Mouse (Mus musculus) embryo, embryonic 9.5 days (tissue): ENCODE results near the gene Vmn2r41.
"Not testable (repeated sequence)": the region's sequence is repeated elsewhere in the genome, so short reads cannot be mapped to it uniquely, and the experiment has no call there.

ENCODE experiments used
- DNase-seq: peaks from one replicate; pipeline ENCODE4 v3.0.0-alpha.2; 2017; ENCODE audit errors: extremely low spot score

Gene Vmn2r41

DNA sequence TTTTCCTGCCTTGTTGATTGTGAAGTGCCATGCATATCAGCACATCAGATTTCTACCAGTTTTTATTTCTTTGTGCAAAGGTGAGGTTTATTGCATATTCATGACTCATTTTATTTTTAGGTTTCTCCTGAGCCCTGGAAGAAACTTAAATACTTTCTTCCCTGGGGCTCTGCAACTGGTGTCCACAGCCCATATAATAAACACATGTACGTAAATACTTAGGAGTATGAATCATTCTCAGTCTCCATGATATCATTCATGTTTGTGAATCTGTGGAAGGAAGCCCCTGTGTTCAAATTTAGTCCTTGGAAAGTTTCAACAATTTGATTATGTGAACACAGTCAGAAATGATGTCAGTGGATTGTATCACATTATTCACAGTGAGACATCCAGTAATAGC lies at the start of gene Vmn2r41:
Gene Vmn2r41 (minus strand): TSS at position 101 of the 400 bp plus-strand sequence.
- not testable (repeated sequence) for DNase-seq

DNA sequence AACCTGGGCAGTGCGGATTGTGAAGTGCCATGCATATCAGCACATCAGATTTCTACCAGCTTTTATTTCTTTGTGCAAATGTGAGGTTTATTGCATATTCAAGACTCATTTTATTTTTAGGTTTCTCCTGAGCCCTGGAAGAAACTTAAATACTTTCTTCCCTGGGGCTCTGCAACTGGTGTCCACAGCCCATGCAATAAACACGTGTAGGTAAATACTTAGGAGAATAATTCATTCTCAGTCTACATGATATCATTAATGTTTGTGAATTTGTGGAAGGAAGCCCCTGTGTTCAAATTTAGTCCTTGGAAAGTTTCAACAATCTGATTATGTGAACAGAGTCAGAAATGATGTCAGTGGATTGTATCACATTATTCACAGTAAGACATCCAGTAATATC lies 38.8 kb upstream of the Vmn2r41 start, which contains the start of gene Vmn2r42:
Gene Vmn2r42 (minus strand): TSS at position 101 of the 400 bp plus-strand sequence.
- DNase-seq = not testable (repeated sequence)

DNA sequence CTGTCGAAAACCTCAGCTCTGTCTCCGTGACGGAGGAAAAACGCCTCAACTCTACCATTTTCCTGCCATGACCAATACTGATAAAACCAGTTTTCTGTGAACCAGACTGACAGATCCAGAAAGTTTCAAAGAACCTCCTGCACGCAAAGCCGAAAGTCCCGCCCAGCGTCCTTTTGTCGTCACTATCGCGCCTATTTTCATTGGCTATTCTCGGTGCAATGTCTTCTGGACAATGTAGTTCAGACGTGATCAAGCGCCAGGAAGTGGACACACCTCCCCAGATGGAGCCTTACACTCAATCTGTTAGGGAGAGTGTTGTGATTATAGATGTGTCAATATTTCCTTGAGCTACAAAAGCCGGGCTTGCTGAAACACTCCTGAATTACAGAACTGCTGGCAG lies 68.6 kb downstream of the Vmn2r41 start:
- not testable (repeated sequence) for DNase-seq
